Mouse (Mus musculus): ENCODE measurements at regions not wholly inside any gene's neighbourhood (a gene's known extent, or its start where the extent isn't known, plus 50 kb on each side); places are given as distances from the start of the nearest gene placed in this dataset.

DNA sequence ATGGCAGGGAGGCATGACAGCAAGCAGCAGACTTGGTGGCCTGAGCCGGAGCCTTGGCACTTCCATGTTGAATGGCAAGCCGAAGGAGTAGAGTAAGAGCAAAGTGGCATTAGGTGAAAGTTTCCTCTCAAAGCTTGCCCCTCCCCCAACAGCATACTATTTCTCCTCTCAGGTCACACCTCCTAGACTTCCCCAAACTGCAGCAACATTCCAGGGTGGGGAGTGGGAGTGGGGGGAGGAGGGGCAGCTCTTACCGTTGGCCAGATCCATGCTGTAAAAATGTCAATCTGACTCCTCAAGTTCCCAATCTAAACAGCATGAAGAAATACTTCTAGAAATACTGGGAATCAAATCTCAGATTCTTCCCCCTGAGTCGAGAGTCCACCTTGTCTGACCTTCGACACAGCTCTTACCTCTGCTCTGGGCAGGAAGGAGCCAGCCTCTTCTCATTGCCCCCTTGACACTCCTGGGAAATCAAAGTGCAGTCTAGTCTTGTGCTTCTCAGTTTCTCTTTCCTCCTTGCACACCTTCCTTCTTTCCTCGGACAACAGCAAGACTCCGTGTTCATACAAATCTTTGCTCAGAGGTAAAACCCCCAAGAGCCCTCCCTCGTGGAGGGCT, 794.9 kb upstream of the BB014433 start:
- WGBS: 90% methylated on average over 8 of the region's 8 CpGs
- Histone ChIP-seq H3K4me1 (ENCODE audit: insufficient read depth, low read length) (no peaks in the 10 kb centered on the region), H3K36me3 (ENCODE audit: insufficient read depth, low read length) (no peaks in the 10 kb centered on the region)

DNA sequence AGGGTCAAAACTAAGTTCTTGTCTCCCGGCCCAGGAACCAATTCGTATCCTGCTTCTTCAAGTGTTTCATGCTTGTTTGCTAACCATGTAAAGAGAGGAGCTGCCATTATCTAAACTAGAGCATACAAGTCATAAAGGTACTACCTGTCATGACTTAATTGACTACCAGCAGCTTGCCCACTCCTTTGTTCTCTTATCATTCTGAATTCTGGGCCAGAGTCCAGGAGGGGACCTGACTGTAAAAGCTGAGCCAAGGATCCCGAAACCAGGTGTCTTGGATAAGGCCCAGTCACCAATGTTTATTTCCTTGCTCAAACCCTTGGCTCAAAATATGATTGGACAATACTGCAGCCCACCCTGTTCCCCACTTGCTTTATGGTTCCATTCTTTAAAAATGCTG, 786.9 kb upstream of the BB014433 start:
- Histone ChIP-seq H3K4me3 (ENCODE audit: low read length) (no peak overlapping the region), H3K9me3 (ENCODE audit: low read length) (no peaks in the 10 kb centered on the region), H3K4me1 (ENCODE audit: insufficient read depth, low read length) (no peaks in the 10 kb centered on the region), H3K4me2 (ENCODE audit: low read depth, low read length) (no peak overlapping the region), H3K9ac (replicated peaks; ENCODE audit: low read length) (no peak overlapping the region), H3K27me3 (ENCODE audit: insufficient read depth, low read length) (no peaks in the 10 kb centered on the region), H3K36me3 (ENCODE audit: insufficient read depth, low read length) (no peaks in the 10 kb centered on the region), H3K27ac (no peak overlapping the region)
- TF ChIP-seq CTCF (IDR thresholded peaks at IDR 0.05; ENCODE audit: low read depth): no peak
- DNase-seq (ENCODE audit: low spot score): no peak
- no peak for ATAC-seq
- 87% methylated on average over 3 of the region's 3 CpGs for WGBS

More for the DNA sequence above, 794.9 kb upstream of the BB014433 start:
- Histone ChIP-seq H3K4me3 (ENCODE audit: low read length) (no peak overlapping the region), H3K27ac (no peak overlapping the region), H3K9me3 (ENCODE audit: low read length) (no peaks in the 10 kb centered on the region), H3K4me2 (ENCODE audit: low read depth, low read length) (no peak overlapping the region), H3K9ac (replicated peaks; ENCODE audit: low read length) (no peak overlapping the region), H3K27me3 (ENCODE audit: insufficient read depth, low read length) (no peaks in the 10 kb centered on the region)
- no peak for ATAC-seq
- no peak for TF ChIP-seq CTCF (IDR thresholded peaks at IDR 0.05; ENCODE audit: low read depth)
- no peak for DNase-seq (ENCODE audit: low spot score)

DNA sequence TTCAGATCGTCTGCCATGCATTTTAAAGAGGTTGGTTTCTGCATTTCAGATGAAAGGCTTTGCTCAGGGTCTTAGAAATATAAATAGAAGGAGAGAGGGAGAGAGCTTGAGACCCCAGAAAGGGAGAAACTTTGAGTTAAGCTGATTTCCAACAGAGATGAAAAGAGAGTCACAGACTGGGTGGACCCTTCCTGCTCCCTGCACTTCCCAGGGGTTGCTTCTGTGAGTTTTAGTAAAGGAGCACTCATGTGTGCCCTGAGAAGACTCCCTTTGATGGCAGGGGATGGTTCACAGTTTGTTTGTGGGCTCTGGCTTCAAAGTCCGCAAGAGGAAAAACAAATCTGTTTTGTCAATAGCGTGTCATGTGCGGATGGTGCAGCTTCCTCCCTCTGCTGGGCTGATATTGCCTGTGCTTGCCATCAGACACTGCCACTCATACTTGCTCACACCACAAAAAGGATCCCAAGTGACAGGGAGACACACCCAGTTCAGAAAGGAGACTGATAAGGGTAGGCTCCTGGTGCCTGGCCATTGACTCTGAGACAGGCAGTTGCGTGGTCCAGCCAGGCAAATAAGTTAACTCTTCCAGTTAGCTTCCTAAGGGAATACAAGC, 775.8 kb upstream of the BB014433 start:
- H3K4me1 ChIP-seq (ENCODE audit: insufficient read depth, low read length): no peaks in the 10 kb centered on the region
- H3K9me3 ChIP-seq (ENCODE audit: low read length): no peaks in the 10 kb centered on the region
- no peak overlapping the region for H3K9ac ChIP-seq (replicated peaks; ENCODE audit: low read length)
- ATAC-seq (no peak), DNase-seq (ENCODE audit: low spot score) (peak; percentile 3)
- no peaks in the 10 kb centered on the region for H3K36me3 ChIP-seq (ENCODE audit: insufficient read depth, low read length)
- H3K4me3 ChIP-seq (ENCODE audit: low read length): no peak overlapping the region
- no peak overlapping the region for H3K4me2 ChIP-seq (ENCODE audit: low read depth, low read length)
- H3K27me3 ChIP-seq (ENCODE audit: insufficient read depth, low read length): no peaks in the 10 kb centered on the region
- WGBS: 27% methylated on average over 5 of the region's 5 CpGs
- TF ChIP-seq CTCF (IDR thresholded peaks at IDR 0.05; ENCODE audit: low read depth): peak; percentile 42
- no peak overlapping the region for H3K27ac ChIP-seq

DNA sequence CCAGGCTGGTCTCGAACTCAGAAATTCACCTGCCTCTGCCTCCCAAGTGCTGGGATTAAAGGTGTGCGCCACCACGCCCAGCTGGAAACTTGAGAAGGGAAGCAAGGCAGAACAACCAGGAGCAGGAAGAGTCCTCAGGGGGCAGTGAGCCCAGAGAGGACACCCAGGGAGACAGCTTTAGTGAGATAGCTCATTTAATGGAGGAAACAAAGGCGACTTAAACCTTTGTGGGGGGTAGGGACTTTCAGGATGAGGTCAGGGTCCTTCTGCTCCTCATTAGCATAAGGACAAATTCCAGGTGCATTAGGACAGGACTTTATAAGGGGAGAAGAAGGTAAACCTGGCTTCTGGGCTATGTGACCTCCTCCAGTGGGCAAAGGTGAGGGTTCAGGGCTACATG, 742.5 kb upstream of the BB014433 start:
- Histone ChIP-seq H3K27ac (no peak overlapping the region), H3K4me2 (ENCODE audit: low read depth, low read length) (no peak overlapping the region)
- no peak for ATAC-seq

More for the DNA sequence above, 742.5 kb upstream of the BB014433 start:
- H3K27me3 ChIP-seq (ENCODE audit: insufficient read depth, low read length): no peaks in the 10 kb centered on the region
- 80% methylated on average over 4 of the region's 4 CpGs for WGBS
- H3K9me3 ChIP-seq (ENCODE audit: low read length): no peaks in the 10 kb centered on the region
- no peak overlapping the region for H3K9ac ChIP-seq (replicated peaks; ENCODE audit: low read length)
- H3K36me3 ChIP-seq (ENCODE audit: insufficient read depth, low read length): no peaks in the 10 kb centered on the region
- H3K4me3 ChIP-seq (ENCODE audit: low read length): no peak overlapping the region
- DNase-seq (ENCODE audit: low spot score): no peak
- no peak for TF ChIP-seq CTCF (IDR thresholded peaks at IDR 0.05; ENCODE audit: low read depth)
- H3K4me1 ChIP-seq (ENCODE audit: insufficient read depth, low read length): no peaks in the 10 kb centered on the region
